Comparison of ENCODE assay signal across 12 mouse cellular contexts in the genomic region with DNA sequence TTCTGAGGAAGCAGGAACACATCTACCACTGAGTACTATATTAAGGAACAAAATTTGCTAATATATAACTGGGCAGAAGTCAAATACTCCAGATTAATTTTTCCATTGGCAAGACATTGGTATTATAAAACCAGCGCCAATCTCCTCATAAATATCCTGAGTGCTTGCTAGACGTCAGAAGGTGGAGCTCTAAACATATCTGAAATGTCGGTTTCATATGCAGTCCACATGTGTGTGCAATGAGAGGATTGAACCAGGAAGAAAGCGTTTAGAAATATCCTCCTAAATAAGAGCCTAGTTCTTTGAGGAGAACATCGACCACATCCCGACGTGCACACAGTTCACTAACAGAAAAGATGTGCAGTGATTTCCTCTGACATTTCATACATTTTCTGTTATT.
DNase-seq lines count a peak whose midpoint lies in the region; ATAC-seq lines count a peak whose summit lies in the region.
"Had no signal": no experiment of that assay in that cellular context is flagged by ENCODE, and none has a peak within 500 bp of the region (broad histone marks: within the 10 kb centered on the region; RNA-seq: fewer than 3 reads in every experiment).

No protein-coding gene starts in this region.

- H3K9ac ChIP-seq in forebrain, embryonic 14.5 days (ENCODE audit: low read length) = no peak overlapping the region
- no peak overlapping the region for H3K9ac ChIP-seq in forebrain, embryonic 11.5 days (ENCODE audit: low read length)
- no peak overlapping the region for H3K9ac ChIP-seq in limb, embryonic 11.5 days (ENCODE audit: low read length)
- H3K9ac ChIP-seq in midbrain, embryonic 15.5 days = no peak overlapping the region
- H3K9ac ChIP-seq: heart, embryonic 13.5 days had no signal

- no peaks in the 10 kb centered on the region for H3K4me1 ChIP-seq in forebrain, embryonic 14.5 days (ENCODE audit: control insufficient read depth, insufficient read depth, low read length)
- no peaks in the 10 kb centered on the region for H3K4me1 ChIP-seq in forebrain, embryonic 11.5 days (replicated peaks; ENCODE audit: control insufficient read depth, insufficient read depth, low read length)
- H3K4me1 ChIP-seq in limb, embryonic 11.5 days (ENCODE audit: control insufficient read depth, insufficient read depth, low read length) = no peaks in the 10 kb centered on the region
- no peaks in the 10 kb centered on the region for H3K4me1 ChIP-seq in limb, embryonic 10.5 days
- no peaks in the 10 kb centered on the region for H3K4me1 ChIP-seq in midbrain, embryonic 15.5 days
- H3K4me1 ChIP-seq: heart, embryonic 13.5 days; megakaryocyte, embryonic 14.5 days had no signal

- H3K9me3 ChIP-seq in forebrain, embryonic 14.5 days (replicated peaks; ENCODE audit: control insufficient read depth, low read length) = no peaks in the 10 kb centered on the region
- no peaks in the 10 kb centered on the region for H3K9me3 ChIP-seq in forebrain, embryonic 11.5 days (ENCODE audit: control insufficient read depth, low read length)
- H3K9me3 ChIP-seq in limb, embryonic 11.5 days (ENCODE audit: control insufficient read depth, low read length) = no peaks in the 10 kb centered on the region
- no peaks in the 10 kb centered on the region for H3K9me3 ChIP-seq in limb, embryonic 10.5 days (replicated peaks)
- no peaks in the 10 kb centered on the region for H3K9me3 ChIP-seq in midbrain, embryonic 15.5 days
- H3K9me3 ChIP-seq: heart, embryonic 13.5 days; megakaryocyte, embryonic 14.5 days had no signal

- H3K4me3 ChIP-seq in forebrain, embryonic 14.5 days (ENCODE audit: low read depth, low read length) = no peak overlapping the region
- H3K4me3 ChIP-seq in forebrain, embryonic 11.5 days (ENCODE audit: low read depth, low read length) = no peak overlapping the region
- no peak overlapping the region for H3K4me3 ChIP-seq in limb, embryonic 11.5 days (ENCODE audit: low read depth, low read length)
- H3K4me3 ChIP-seq in limb, embryonic 10.5 days = no peak overlapping the region
- no peak overlapping the region for H3K4me3 ChIP-seq in midbrain, embryonic 15.5 days
- H3K4me3 ChIP-seq: heart, embryonic 13.5 days; megakaryocyte, embryonic 14.5 days had no signal

- no peaks in the 10 kb centered on the region for H3K36me3 ChIP-seq in forebrain, embryonic 14.5 days (ENCODE audit: control insufficient read depth, insufficient read depth, low read length)
- H3K36me3 ChIP-seq in forebrain, embryonic 11.5 days (ENCODE audit: control insufficient read depth, insufficient read depth, low read length) = no peaks in the 10 kb centered on the region
- no peaks in the 10 kb centered on the region for H3K36me3 ChIP-seq in limb, embryonic 11.5 days (ENCODE audit: control insufficient read depth, insufficient read depth, low read length)
- H3K36me3 ChIP-seq in limb, embryonic 10.5 days = no peaks in the 10 kb centered on the region
- no peaks in the 10 kb centered on the region for H3K36me3 ChIP-seq in midbrain, embryonic 15.5 days (replicated peaks)
- H3K36me3 ChIP-seq: heart, embryonic 13.5 days had no signal

- no peak for ATAC-seq in forebrain, embryonic 14.5 days
- ATAC-seq in forebrain, embryonic 11.5 days (replicated peaks; ENCODE audit: low FRiP score) = no peak
- peak; percentile 54; the same call in 1 of the 2 replicates for ATAC-seq in limb, embryonic 11.5 days (ENCODE audit: insufficient number of reproducible peaks, low FRiP score, low TSS enrichment, low read depth)
- ATAC-seq in midbrain, embryonic 15.5 days (replicated peaks) = peak; percentile 79

- no peak overlapping the region for H3K27ac ChIP-seq in forebrain, embryonic 14.5 days (ENCODE audit: low read depth, low read length)
- no peak overlapping the region for H3K27ac ChIP-seq in forebrain, embryonic 11.5 days (ENCODE audit: low read depth, low read length)
- no peak overlapping the region for H3K27ac ChIP-seq in limb, embryonic 11.5 days (replicated peaks; ENCODE audit: low read depth, low read length)
- no peak overlapping the region for H3K27ac ChIP-seq in limb, embryonic 10.5 days
- H3K27ac ChIP-seq in midbrain, embryonic 15.5 days = no peak overlapping the region
- H3K27ac ChIP-seq: heart, embryonic 13.5 days had no signal

- 78% methylated on average over 7 of the region's 7 CpGs for WGBS in forebrain, embryonic 14.5 days
- 87% methylated on average over 7 of the region's 7 CpGs for WGBS in forebrain, embryonic 11.5 days
- WGBS in limb, embryonic 11.5 days = 76% methylated on average over 7 of the region's 7 CpGs
- WGBS in limb, embryonic 10.5 days = 86% methylated on average over 7 of the region's 7 CpGs
- 66% methylated on average over 7 of the region's 7 CpGs for WGBS in midbrain, embryonic 15.5 days

- H3K4me2 ChIP-seq in forebrain, embryonic 14.5 days (ENCODE audit: low read length) = no peak overlapping the region
- H3K4me2 ChIP-seq in forebrain, embryonic 11.5 days (ENCODE audit: low read depth, low read length, severe bottlenecking) = no peak overlapping the region
- no peak overlapping the region for H3K4me2 ChIP-seq in limb, embryonic 11.5 days (ENCODE audit: low read depth, severe bottlenecking)
- no peak overlapping the region for H3K4me2 ChIP-seq in midbrain, embryonic 15.5 days
- H3K4me2 ChIP-seq: heart, embryonic 13.5 days; liver, embryonic 11.5 days had no signal

- peak; percentile 52 for DNase-seq in forebrain, embryonic 14.5 days (ENCODE audit: low spot score)
- DNase-seq in forebrain, embryonic 11.5 days (ENCODE audit: low spot score) = no peak
- DNase-seq in limb, embryonic 11.5 days (ENCODE audit: low spot score) = no peak
- no peak for DNase-seq in limb, embryonic 10.5 days (ENCODE audit: low spot score)
- DNase-seq in brain, adult 2 months (ENCODE audit: low read depth, low spot score) = peak; percentile 53
- DNase-seq in layer of hippocampus, adult 9-11 months = no peak
- no peak for DNase-seq in frontal cortex, postnatal 14 days (ENCODE audit: low spot score in 2 of 2)
- DNase-seq: kidney, adult 18-20 months had no signal

- no peaks in the 10 kb centered on the region for H3K27me3 ChIP-seq in forebrain, embryonic 14.5 days (replicated peaks; ENCODE audit: control insufficient read depth, insufficient read depth, low read length)
- no peaks in the 10 kb centered on the region for H3K27me3 ChIP-seq in forebrain, embryonic 11.5 days (ENCODE audit: control insufficient read depth, insufficient read depth, low read length)
- no peaks in the 10 kb centered on the region for H3K27me3 ChIP-seq in limb, embryonic 11.5 days (ENCODE audit: control insufficient read depth, insufficient read depth, low read length)
- H3K27me3 ChIP-seq in limb, embryonic 10.5 days (ENCODE audit: low read depth, poor library complexity, severe bottlenecking) = no peaks in the 10 kb centered on the region
- no peaks in the 10 kb centered on the region for H3K27me3 ChIP-seq in midbrain, embryonic 15.5 days (replicated peaks)
- H3K27me3 ChIP-seq: heart, embryonic 13.5 days; megakaryocyte, embryonic 14.5 days had no signal

Comparison
In these comparisons a context has a peak if more than half of its experiments do, and no peak if none do; other contexts are left out.
1. DNase-seq: peak in forebrain, embryonic 14.5 days (single experiment) and brain, adult 2 months (single experiment); none in forebrain, embryonic 11.5 days (single experiment), limb, embryonic 11.5 days (single experiment), limb, embryonic 10.5 days (single experiment), layer of hippocampus, adult 9-11 months (single experiment) and frontal cortex, postnatal 14 days (0 of 2).
2. ATAC-seq: peak in limb, embryonic 11.5 days (single experiment) and midbrain, embryonic 15.5 days (single experiment); none in forebrain, embryonic 14.5 days (single experiment) and forebrain, embryonic 11.5 days (single experiment).